Mouse (Mus musculus) liver, postnatal 0 days (tissue): ENCODE data around the gene 1600012H06Rik. TPM values are rescaled to one million over a fixed set of nuclear protein-coding genes. Genes with fewer than 3 reads are reported as not detected.
"Not testable (repeated sequence)": the region's sequence is repeated elsewhere in the genome, so short reads cannot be mapped to it uniquely, and the experiment has no call there.

Experiments
- ATAC-seq: fragments of 200-750 bp; cut with Nextera tagmentation; 2 replicates; pipeline ENCODE4 v1.8.0; 2017; ENCODE audit warnings: mild to moderate bottlenecking, moderate library complexity
- DNase-seq: peaks from one replicate; pipeline ENCODE4 v3.0.0-alpha.2; 2016
- H3K27ac ChIP-seq: fragments of 300-500 bp; sonication (generic); 2 replicates; pipeline ENCODE4 v1.5.1; 2014; ENCODE audit warnings: antibody characterized with exemption, moderate library complexity, mild to moderate bottlenecking, low read depth
- H3K27me3 ChIP-seq: fragments of 300-500 bp; sonication (generic); 2 replicates; pipeline ENCODE4 v1.6.1; 2014; ENCODE audit warnings: low read length, control low read depth, mixed read lengths; ENCODE audit not compliant: insufficient read depth
- H3K36me3 ChIP-seq: fragments of 300-500 bp; sonication (generic); replicated peaks from 2 replicates; pipeline ENCODE4 v1.6.1; 2014; ENCODE audit warnings: mild to moderate bottlenecking, control low read depth, low read length, moderate library complexity, mixed read lengths; ENCODE audit not compliant: insufficient read depth
- H3K4me1 ChIP-seq: fragments of 300-500 bp; sonication (generic); 2 replicates; pipeline ENCODE4 v1.6.1; 2014; ENCODE audit warnings: antibody characterized with exemption, mild to moderate bottlenecking, control low read depth; ENCODE audit not compliant: insufficient read depth
- H3K4me2 ChIP-seq: fragments of 300-500 bp; sonication (generic); 2 replicates; pipeline ENCODE4 v1.6.1; 2014; ENCODE audit warnings: low read depth, mild to moderate bottlenecking, low read length, moderate library complexity, mixed read lengths
- H3K4me3 ChIP-seq: fragments of 300-500 bp; sonication (generic); 2 replicates; pipeline ENCODE4 v1.5.1; 2014; ENCODE audit warnings: low read depth, low read length
- H3K9ac ChIP-seq: fragments of 300-500 bp; sonication (generic); replicated peaks from 2 replicates; pipeline ENCODE4 v1.6.1; 2014; ENCODE audit warnings: mild to moderate bottlenecking, moderate library complexity
- H3K9me3 ChIP-seq: fragments of 300-500 bp; sonication (generic); 2 replicates; pipeline ENCODE4 v1.6.1; 2016; ENCODE audit warnings: mild to moderate bottlenecking, control low read depth, low read length, mixed read lengths
- CTCF ChIP-seq: sonication (generic); IDR thresholded peaks from 2 replicates; pipeline ENCODE4 v1.5.1; 2016; ENCODE audit warnings: antibody characterized with exemption, low read depth
- EP300 ChIP-seq: IDR thresholded peaks from 2 replicates; pipeline ENCODE4 v1.6.1; 2016; ENCODE audit warnings: antibody characterized with exemption, low read depth, mild to moderate bottlenecking
- WGBS: fragments of 180-500 bp; shearing (Covaris S2); extraction: QIAGEN DNeasy Blood & Tissue Kit; methylation state at CpG from one replicate; pipeline ENCODE4 v1.1.7; 2014; ENCODE audit not compliant: insufficient replicate concordance; 5-methylcytosine and 5-hydroxymethylcytosine counted together
- polyA plus RNA-seq: library from polyadenylated mRNA; unstranded; fragments of >200 nt; fragmentation: Nextera tagmentation; extraction: Ambion mirVana; gene quantifications from 2 replicates; pipeline ENCODE4 v1.2.1, GENCODE M21; 2015

The 1600012H06Rik gene
- polyA plus RNA-seq, 1 experiment from 2014 or later: 21.3 TPM

DNA sequence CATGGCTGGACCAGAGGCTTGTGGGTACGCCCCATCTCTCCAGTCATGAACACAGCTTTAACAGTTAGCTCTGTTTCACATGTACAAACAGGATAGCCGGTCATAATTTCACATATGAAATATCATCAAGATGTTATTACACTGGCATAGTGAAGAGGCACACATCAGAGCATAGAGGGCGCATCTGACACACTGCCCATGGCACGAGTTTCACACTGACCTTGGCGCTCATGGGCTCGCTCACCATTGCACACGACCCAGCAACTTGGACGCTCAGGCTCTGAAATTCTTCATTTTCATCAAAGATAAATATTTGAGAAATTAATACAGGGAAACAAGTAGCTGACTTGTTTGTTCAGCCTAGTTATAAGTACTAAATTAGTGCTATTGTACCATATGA is 25.1 kb upstream of the 1600012H06Rik start:
- H3K9me3 ChIP-seq: no peaks in the 10 kb centered on the region
- 74% methylated on average over 8 of the region's 8 CpGs for WGBS
- H3K9ac ChIP-seq: no peak overlapping the region
- H3K27me3 ChIP-seq: no peaks in the 10 kb centered on the region
- no peaks in the 10 kb centered on the region for H3K4me1 ChIP-seq
- H3K4me3 ChIP-seq: no peak overlapping the region
- TF ChIP-seq EP300 (no peak), CTCF (no peak)
- no peak overlapping the region for H3K4me2 ChIP-seq
- no peak for DNase-seq
- no peak overlapping the region for H3K27ac ChIP-seq
- ATAC-seq: no peak
- H3K36me3 ChIP-seq: no peaks in the 10 kb centered on the region

DNA sequence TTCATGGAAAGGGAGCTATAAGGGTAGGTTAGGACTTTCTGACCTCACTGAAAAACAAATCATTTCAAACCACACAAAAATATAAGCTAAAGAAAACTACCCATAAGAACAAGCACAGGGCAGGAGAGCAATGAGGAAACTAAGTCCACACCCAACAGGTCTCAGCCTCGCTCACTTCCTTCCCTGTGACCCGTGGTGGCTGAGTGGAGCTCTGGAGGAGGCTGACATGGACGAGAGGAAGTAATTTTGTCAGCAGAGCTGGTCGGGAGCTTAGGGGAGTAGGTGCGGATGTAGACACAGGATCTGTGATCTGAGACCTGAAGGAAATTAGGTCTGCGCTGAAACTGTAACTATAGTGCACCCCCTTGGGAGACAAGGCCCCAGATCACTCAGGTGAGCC is 21.4 kb upstream of the 1600012H06Rik start:
- Histone ChIP-seq H3K4me2 (no peak overlapping the region), H3K9me3 (no peaks in the 10 kb centered on the region), H3K4me1 (no peaks in the 10 kb centered on the region), H3K9ac (no peak overlapping the region), H3K4me3 (no peak overlapping the region), H3K36me3 (no peaks in the 10 kb centered on the region), H3K27me3 (no peaks in the 10 kb centered on the region), H3K27ac (no peak overlapping the region)
- 26% methylated on average over 6 of the region's 6 CpGs for WGBS
- ATAC-seq (no peak), DNase-seq (no peak)
- TF ChIP-seq EP300 (no peak), CTCF (no peak)

DNA sequence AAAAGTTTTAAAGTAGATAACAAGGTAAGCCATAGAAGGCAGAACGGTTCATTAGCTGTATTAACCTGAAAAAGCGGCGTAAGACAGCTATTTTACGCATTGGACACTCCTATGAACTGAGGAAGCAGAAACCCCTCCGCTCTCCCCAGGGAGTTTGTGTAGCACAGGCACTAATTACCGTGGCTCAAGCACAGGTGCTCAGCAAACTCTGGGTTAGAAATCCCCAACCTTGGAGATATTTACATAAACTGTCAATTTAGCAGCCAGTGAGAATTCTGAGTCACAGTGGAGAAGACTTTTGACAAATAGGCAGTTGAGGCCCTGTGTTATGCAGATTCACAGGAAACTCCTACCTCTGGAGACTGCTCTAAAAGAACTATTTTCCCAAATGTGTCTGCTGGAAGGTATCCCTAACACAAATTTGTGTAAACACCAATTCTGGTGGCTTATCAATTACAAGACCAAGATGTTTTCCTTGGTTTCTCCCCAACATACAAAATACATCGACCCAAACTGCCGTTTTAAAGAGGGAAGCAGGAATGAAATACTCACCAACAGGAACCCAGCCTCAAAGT is 15.3 kb upstream of the 1600012H06Rik start:
- DNase-seq: no peak
- no peaks in the 10 kb centered on the region for H3K27me3 ChIP-seq
- no peaks in the 10 kb centered on the region for H3K9me3 ChIP-seq
- H3K4me3 ChIP-seq: no peak overlapping the region
- no peak for TF ChIP-seq CTCF
- TF ChIP-seq EP300: no peak
- H3K4me2 ChIP-seq: no peak overlapping the region
- WGBS: 75% methylated on average over 8 of the region's 8 CpGs
- ATAC-seq: no peak
- H3K4me1 ChIP-seq: no peaks in the 10 kb centered on the region
- no peak overlapping the region for H3K9ac ChIP-seq
- H3K36me3 ChIP-seq: no peaks in the 10 kb centered on the region
- H3K27ac ChIP-seq: no peak overlapping the region

DNA sequence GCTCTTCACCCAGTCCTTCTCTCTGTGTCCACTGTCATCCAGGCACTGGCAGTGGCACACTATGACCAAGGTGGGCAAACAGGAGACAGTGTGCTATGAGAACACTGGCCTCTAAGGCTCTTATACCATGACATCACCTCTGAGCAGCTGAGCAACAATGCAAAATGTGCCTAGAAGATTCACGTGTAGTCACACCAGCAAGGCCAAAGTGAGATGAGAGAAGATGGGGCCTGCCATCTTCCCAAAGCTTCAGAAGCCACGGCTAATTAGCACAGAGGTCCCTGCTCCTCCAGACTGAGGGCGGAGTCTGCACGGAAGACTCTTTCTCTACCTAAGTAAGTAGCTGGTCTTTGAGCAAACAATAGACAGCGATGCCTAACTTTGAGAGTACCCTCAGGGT is 14.4 kb upstream of the 1600012H06Rik start:
- no peak for TF ChIP-seq CTCF
- TF ChIP-seq EP300: no peak
- Histone ChIP-seq H3K27me3 (no peaks in the 10 kb centered on the region), H3K4me1 (no peaks in the 10 kb centered on the region), H3K4me2 (no peak overlapping the region), H3K27ac (no peak overlapping the region), H3K9me3 (no peaks in the 10 kb centered on the region), H3K36me3 (no peaks in the 10 kb centered on the region), H3K9ac (no peak overlapping the region), H3K4me3 (no peak overlapping the region)
- 66% methylated on average over 5 of the region's 5 CpGs for WGBS
- ATAC-seq (no peak), DNase-seq (no peak)

DNA sequence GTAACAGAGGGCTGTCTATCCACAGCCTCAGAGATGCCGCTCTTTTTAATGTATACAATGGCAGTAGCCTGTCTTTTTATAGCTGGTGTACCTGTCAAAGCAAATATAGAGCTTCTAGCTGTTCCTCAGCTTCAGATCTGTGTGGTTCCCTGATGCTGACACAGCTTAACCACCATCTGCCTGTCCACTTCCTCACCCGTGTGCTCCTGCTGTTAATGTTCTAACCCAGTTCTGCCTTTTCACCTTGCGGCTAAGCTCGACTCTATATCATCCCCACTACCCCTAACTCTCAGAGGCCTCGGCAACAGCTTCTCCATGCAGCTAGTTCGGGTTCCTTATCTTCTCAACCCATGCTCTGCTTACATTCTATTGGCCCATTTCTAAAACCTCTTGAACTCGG is 12.3 kb upstream of the 1600012H06Rik start:
- DNase-seq: no peak
- H3K4me3 ChIP-seq: no peak overlapping the region
- no peaks in the 10 kb centered on the region for H3K27me3 ChIP-seq
- H3K27ac ChIP-seq: no peak overlapping the region
- H3K4me1 ChIP-seq: no peaks in the 10 kb centered on the region
- no peak overlapping the region for H3K9ac ChIP-seq
- no peaks in the 10 kb centered on the region for H3K36me3 ChIP-seq
- H3K9me3 ChIP-seq: no peaks in the 10 kb centered on the region
- H3K4me2 ChIP-seq: no peak overlapping the region
- ATAC-seq: no peak
- 31% methylated on average over 7 of the region's 7 CpGs for WGBS
- no peak for TF ChIP-seq EP300
- TF ChIP-seq CTCF: no peak

DNA sequence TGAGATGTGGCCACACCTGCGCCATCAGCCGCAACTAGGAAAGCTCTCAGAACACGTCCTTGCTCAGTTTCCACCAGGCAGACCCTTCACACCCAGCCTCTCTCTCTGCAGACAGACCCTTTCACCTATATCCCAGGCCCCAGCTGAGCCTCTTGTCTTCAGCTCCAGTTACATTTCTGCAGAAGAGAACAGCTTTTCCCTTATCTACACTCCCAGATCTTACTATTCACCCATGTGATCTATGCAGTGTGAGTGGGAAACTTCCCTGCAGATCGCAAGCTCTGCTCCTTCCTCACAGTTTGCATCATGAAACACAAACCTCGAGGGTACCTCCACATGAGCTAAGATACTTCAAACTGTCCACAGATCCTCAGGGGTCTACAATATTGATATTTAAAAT is 11.5 kb upstream of the 1600012H06Rik start:
- WGBS: 58% methylated on average over 5 of the region's 5 CpGs
- ATAC-seq (no peak), DNase-seq (no peak)
- H3K27me3 ChIP-seq: no peaks in the 10 kb centered on the region
- no peak overlapping the region for H3K4me2 ChIP-seq
- H3K9ac ChIP-seq: no peak overlapping the region
- no peaks in the 10 kb centered on the region for H3K36me3 ChIP-seq
- H3K27ac ChIP-seq: no peak overlapping the region
- H3K4me3 ChIP-seq: no peak overlapping the region
- no peaks in the 10 kb centered on the region for H3K9me3 ChIP-seq
- no peaks in the 10 kb centered on the region for H3K4me1 ChIP-seq
- no peak for TF ChIP-seq EP300
- no peak for TF ChIP-seq CTCF

DNA sequence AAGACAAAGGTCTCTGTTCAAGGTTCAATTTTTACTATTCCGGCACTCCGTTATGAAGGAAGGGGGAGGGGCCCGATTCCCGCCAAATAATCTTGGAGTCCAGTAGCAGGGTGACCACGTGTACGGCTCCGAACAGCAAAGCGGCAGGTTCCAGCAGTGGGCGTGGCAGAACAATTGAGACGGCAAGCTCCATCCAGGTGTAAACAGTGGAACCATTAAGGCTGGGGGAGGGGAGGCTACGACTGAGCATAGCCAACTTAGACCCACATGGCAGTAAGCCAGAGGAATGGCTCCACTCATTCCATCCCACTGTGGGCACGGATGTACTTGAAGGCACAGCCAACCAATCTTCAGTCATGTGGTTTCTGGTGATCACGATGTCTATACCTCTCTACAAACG is 7.7 kb upstream of the 1600012H06Rik start:
- not testable (repeated sequence) for H3K27ac ChIP-seq, ATAC-seq, H3K27me3 ChIP-seq, DNase-seq, H3K4me1 ChIP-seq, H3K9me3 ChIP-seq, H3K4me3 ChIP-seq, H3K36me3 ChIP-seq, H3K4me2 ChIP-seq, H3K9ac ChIP-seq
- 73% methylated on average over 12 of the region's 14 CpGs for WGBS
